Mouse (Mus musculus): ENCODE measurements around the gene Alk. TPM values are rescaled to one million over a fixed set of nuclear protein-coding genes. Genes with fewer than 3 reads are reported as not detected.

The Alk gene
- polyA plus RNA-seq, 1 experiment from 2014 or later: 0.03 TPM

DNA sequence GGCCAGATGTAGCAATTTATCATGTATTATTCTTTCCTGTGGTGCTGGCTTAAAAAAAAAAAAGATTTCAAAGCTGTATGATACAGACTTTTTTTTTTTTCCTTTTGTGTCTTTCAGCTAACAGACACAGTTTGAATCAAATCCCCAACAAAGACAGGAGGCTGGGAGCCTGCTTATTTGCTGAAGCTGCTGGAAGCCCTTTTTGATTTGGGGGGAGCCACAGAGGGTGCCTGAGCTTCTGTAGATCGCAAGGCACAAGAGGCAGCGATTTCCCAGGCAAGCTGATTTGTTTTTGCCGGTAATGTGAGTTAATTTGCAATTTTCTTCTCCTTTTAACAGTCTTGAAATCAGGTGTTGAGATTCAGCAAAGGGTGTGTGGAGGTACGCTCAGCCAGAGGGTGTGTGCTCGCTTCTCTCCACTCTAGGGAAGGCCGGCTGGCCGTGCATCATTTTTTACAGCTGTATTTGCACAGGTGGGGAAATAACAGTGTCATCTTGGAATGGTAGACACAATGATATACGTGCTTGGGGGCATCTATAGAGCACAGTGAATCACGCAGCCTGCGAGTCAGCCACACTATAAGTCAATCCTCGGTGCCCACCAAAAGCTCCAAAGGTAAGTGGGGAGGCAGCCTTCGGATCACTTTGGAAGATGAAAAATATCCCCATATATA is 489.0 kb downstream of the Alk start:
- Histone ChIP-seq H3K9ac (no peak overlapping the region), H3K27me3 (ENCODE audit: insufficient read depth, low read length) (no peaks in the 10 kb centered on the region), H3K27ac (ENCODE audit: low read depth) (no peak overlapping the region), H3K9me3 (ENCODE audit: low read depth, low read length) (no peaks in the 10 kb centered on the region), H3K4me3 (ENCODE audit: low read depth, low read length) (no peak overlapping the region), H3K4me2 (no peak overlapping the region), H3K36me3 (ENCODE audit: insufficient read depth) (no peaks in the 10 kb centered on the region), H3K4me1 (ENCODE audit: insufficient read depth) (no peaks in the 10 kb centered on the region)
- TF ChIP-seq CTCF (IDR thresholded peaks at IDR 0.05; ENCODE audit: low read depth): no peak
- DNase-seq: no peak
- ATAC-seq (ENCODE audit: insufficient read depth): no peak
- 45% methylated on average over 12 of the region's 12 CpGs for WGBS

DNA sequence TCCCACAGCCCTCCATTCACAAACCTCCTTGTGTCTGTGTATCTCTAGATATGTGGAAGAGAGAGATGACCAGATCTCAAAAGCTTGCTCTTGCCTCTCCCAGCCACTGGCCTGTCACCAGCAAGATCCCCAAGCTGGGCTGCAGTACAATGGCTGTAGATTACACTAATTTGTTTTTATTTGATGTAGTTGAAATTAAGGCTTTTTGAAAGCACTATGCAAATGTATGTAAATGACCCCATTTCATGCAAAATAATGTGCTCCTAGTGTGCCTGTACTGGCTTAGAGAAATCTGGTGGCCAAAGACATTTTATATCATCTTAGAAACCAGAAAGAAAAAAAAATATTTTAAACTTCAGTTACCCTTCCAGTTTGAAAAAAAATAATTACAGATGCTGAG is 492.4 kb downstream of the Alk start:
- ATAC-seq (ENCODE audit: insufficient read depth) (no peak), DNase-seq (no peak)
- no peaks in the 10 kb centered on the region for H3K36me3 ChIP-seq (ENCODE audit: insufficient read depth)
- H3K4me2 ChIP-seq: no peak overlapping the region
- H3K9me3 ChIP-seq (ENCODE audit: low read depth, low read length): no peaks in the 10 kb centered on the region
- H3K27ac ChIP-seq (ENCODE audit: low read depth): no peak overlapping the region
- no peak for TF ChIP-seq CTCF (IDR thresholded peaks at IDR 0.05; ENCODE audit: low read depth)
- H3K27me3 ChIP-seq (ENCODE audit: insufficient read depth, low read length): no peaks in the 10 kb centered on the region
- no peak overlapping the region for H3K9ac ChIP-seq
- no peak overlapping the region for H3K4me3 ChIP-seq (ENCODE audit: low read depth, low read length)
- no peaks in the 10 kb centered on the region for H3K4me1 ChIP-seq (ENCODE audit: insufficient read depth)

DNA sequence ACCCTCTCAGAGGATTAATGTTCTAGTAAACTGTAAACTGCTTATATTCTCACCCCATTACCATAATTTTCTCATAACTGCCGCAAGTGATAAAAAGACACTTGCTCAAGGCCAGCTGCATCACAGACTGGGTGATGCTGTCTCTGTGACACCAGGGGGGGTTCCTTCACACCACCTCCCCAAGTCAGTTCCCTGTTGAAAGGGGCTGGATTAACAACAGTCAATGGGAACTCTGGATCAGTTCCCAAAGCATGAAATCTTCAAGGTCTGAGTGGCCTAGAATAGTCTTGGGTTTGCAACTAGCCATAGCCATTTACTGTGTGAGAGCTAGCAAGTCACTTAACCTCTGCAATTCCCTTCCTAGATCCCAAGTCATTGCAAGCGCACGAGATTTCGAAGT is 492.9 kb downstream of the Alk start:
- Histone ChIP-seq H3K27me3 (ENCODE audit: insufficient read depth, low read length) (no peaks in the 10 kb centered on the region), H3K9ac (no peak overlapping the region), H3K36me3 (ENCODE audit: insufficient read depth) (no peaks in the 10 kb centered on the region), H3K4me3 (ENCODE audit: low read depth, low read length) (no peak overlapping the region), H3K4me1 (ENCODE audit: insufficient read depth) (no peaks in the 10 kb centered on the region), H3K9me3 (ENCODE audit: low read depth, low read length) (no peaks in the 10 kb centered on the region), H3K4me2 (no peak overlapping the region), H3K27ac (ENCODE audit: low read depth) (no peak overlapping the region)
- no peak for TF ChIP-seq CTCF (IDR thresholded peaks at IDR 0.05; ENCODE audit: low read depth)
- peak; percentile 27 for DNase-seq
- no peak for ATAC-seq (ENCODE audit: insufficient read depth)
- 80% methylated on average over 4 of the region's 4 CpGs for WGBS

DNA sequence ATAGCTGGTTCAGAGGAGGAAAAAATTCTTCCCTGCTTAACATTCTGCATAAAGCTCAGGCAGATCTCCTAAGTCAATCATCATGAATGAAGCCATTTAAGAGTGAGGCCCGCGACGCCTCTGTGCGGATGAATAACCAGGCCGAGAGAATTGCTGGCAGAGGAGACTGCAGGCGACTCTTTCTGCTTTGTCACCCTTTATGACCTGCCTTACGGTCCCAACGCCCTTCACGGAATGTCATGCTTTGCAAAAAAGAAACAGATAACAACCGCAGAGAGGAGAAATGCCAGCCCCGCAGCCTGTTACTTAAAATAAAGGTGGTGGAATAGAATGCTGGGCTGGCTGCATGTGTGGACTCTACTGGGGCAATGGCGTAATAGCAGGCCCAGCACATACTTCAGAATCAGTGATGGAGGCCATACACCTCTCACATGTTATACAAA is 517.1 kb downstream of the Alk start:
- DNase-seq: no peak
- Histone ChIP-seq H3K27ac (ENCODE audit: low read depth) (no peak overlapping the region), H3K4me3 (ENCODE audit: low read depth, low read length) (no peak overlapping the region), H3K27me3 (ENCODE audit: insufficient read depth, low read length) (no peaks in the 10 kb centered on the region), H3K4me1 (ENCODE audit: insufficient read depth) (no peaks in the 10 kb centered on the region), H3K9me3 (ENCODE audit: low read depth, low read length) (no peaks in the 10 kb centered on the region), H3K36me3 (ENCODE audit: insufficient read depth) (no peaks in the 10 kb centered on the region), H3K9ac (no peak overlapping the region), H3K4me2 (no peak overlapping the region)
- 79% methylated on average over 12 of the region's 12 CpGs for WGBS
- TF ChIP-seq CTCF (IDR thresholded peaks at IDR 0.05; ENCODE audit: low read depth): no peak
- no peak for ATAC-seq (ENCODE audit: insufficient read depth)

DNA sequence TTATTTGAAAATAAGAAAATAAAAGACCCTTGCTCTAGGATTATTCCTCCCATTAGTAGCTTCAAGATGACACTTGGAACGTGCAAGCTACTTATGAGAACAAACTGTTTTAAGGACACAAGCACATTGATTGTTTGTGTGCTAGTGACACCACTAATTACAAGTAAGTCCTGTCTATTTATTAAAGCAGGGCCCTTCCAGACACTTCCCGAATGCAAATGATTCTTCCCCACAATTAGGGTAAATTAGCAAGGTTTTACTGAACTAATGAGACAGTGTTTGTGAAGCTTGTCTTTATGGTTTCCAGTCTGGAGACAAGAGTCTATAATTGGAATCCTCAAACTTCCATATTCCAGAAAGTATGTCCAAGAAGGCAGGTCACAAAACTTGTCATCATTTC is 523.0 kb downstream of the Alk start:
- DNase-seq (no peak), ATAC-seq (ENCODE audit: insufficient read depth) (no peak)
- 80% methylated on average over 2 of the region's 2 CpGs for WGBS
- TF ChIP-seq CTCF (IDR thresholded peaks at IDR 0.05; ENCODE audit: low read depth): no peak
- no peak overlapping the region for H3K4me3 ChIP-seq (ENCODE audit: low read depth, low read length)
- no peaks in the 10 kb centered on the region for H3K27me3 ChIP-seq (ENCODE audit: insufficient read depth, low read length)
- no peaks in the 10 kb centered on the region for H3K9me3 ChIP-seq (ENCODE audit: low read depth, low read length)
- no peak overlapping the region for H3K4me2 ChIP-seq
- H3K27ac ChIP-seq (ENCODE audit: low read depth): no peak overlapping the region
- no peaks in the 10 kb centered on the region for H3K36me3 ChIP-seq (ENCODE audit: insufficient read depth)
- no peak overlapping the region for H3K9ac ChIP-seq
- H3K4me1 ChIP-seq (ENCODE audit: insufficient read depth): 0 out of 2 replicates have a peak, but pooled peaks cover 3% of the 10 kb centered on the region

DNA sequence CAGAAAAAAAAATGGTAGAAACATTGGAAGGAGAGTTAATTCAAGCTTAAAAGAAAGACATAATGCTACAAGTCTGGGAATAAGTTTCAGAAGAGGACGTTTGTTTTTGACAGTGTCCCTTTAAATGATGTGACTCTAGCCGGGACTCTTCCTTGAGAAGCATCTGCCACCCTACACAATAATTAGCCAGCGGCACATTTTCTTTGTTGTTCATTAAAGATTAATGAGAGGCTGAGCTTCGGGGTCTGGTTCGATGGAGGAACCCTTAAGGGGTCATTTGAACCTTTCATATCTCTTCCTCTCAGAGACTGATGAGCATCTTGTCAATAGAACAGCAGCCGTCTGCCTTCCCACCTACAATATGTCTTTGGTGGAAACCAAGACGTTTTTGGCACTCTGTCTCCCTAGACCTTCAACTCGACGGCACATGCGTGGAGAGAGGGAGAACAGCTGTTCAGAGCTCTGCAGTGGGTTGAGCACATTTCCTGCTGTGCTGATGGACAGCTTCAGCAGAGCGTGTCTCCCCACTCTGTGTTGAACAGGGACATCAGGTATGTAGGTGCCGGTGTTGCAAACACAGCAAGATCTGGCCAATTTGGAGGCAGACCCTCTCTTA is 528.0 kb downstream of the Alk start:
- Histone ChIP-seq H3K4me3 (ENCODE audit: low read depth, low read length) (no peak overlapping the region), H3K4me1 (ENCODE audit: insufficient read depth) (0 out of 2 replicates have a peak, but pooled peaks cover 5% of the 10 kb centered on the region), H3K9me3 (ENCODE audit: low read depth, low read length) (no peaks in the 10 kb centered on the region), H3K9ac (no peak overlapping the region), H3K36me3 (ENCODE audit: insufficient read depth) (no peaks in the 10 kb centered on the region), H3K27ac (ENCODE audit: low read depth) (no peak overlapping the region), H3K27me3 (ENCODE audit: insufficient read depth, low read length) (no peaks in the 10 kb centered on the region), H3K4me2 (peak overlapping the region; percentile 10; the same call in 1 of the 2 replicates)
- TF ChIP-seq CTCF (IDR thresholded peaks at IDR 0.05; ENCODE audit: low read depth): no peak
- peak; percentile 81 for DNase-seq
- ATAC-seq (ENCODE audit: insufficient read depth): peak; percentile 93
- 3% methylated on average over 12 of the region's 12 CpGs for WGBS

DNA sequence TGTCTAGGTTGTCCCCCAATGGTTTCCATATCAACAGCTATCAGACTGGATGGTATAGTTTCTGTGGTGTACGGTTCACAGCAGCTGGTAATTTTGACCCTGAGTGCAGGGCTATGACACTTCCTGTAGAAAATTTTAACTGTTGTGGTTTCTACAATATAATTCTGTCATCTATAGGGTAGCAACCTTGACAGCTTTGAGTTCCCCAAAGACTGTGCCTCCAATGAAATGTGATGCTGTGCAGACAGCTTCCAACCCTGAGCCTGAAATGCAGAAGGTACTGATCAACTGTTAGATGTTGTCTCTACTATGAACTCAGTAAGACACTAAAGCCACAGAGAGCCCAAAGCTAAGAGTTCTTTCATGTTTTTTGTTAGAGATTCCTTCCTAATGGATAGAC is 532.6 kb downstream of the Alk start:
- Histone ChIP-seq H3K27me3 (ENCODE audit: insufficient read depth, low read length) (no peaks in the 10 kb centered on the region), H3K9me3 (ENCODE audit: low read depth, low read length) (no peaks in the 10 kb centered on the region), H3K4me1 (ENCODE audit: insufficient read depth) (0 out of 2 replicates have a peak, but pooled peaks cover 5% of the 10 kb centered on the region), H3K9ac (no peak overlapping the region), H3K4me3 (ENCODE audit: low read depth, low read length) (no peak overlapping the region), H3K36me3 (ENCODE audit: insufficient read depth) (no peaks in the 10 kb centered on the region), H3K4me2 (no peak overlapping the region), H3K27ac (ENCODE audit: low read depth) (no peak overlapping the region)
- no peak for TF ChIP-seq CTCF (IDR thresholded peaks at IDR 0.05; ENCODE audit: low read depth)
- 52% methylated on average over 1 of the region's 1 CpGs for WGBS
- ATAC-seq (ENCODE audit: insufficient read depth) (no peak), DNase-seq (no peak)
